Mouse (Mus musculus): ENCODE data around the gene Tfpt.
A peak's percentile ranks its signal among the peaks of the same experiment; 100 is the strongest.

Gene Tfpt

DNA sequence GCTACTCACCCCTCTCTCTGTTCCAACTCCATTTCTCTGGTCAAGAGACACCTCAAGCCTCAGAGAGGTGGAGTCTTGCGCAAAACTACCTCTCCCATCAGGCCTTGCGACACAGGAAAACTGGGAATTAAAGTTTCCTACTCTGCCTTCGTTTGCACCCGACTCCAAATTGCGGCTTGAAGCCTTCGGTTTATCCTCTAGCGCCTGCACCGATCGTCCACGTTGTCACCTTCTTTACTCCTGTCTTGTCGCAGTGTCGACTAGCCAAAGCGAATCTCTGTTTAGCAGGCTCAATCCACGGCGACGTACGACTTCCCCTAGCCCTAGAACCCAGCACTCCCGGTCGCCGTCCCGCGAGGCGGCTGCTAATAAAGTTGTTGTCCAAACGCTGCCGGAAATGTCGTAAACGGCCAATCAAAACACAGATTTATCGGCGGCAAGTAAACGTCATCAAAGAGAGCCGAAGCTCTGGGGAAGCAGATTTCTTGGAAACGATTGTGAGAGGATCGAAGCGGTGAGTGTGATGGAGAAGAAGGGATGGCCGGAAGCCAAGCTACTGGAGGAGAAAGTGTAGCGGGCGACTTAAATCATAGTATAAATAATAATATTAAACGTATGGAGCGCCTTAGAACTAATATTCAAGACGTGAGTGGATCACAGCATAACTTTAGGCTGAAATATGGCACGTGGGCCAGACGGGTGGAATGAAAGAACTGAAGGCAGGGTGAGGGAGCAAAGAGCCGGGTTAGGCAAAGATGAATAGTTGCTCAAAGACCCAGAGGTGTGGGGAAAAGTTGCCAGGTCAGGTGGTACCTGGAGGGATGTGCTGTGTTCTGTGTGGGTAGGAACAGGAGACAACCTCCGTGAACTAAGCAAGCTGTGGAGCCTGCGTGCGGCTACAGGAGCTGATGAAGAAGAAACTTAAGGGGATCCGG is at the start of gene Tfpt, which contains the start of gene Prpf31:
TSS of gene Tfpt (minus strand) at position 387 of the 935 bp plus-strand sequence.
TSS of gene Prpf31 (plus strand) at position 443 of the 935 bp plus-strand sequence.
- peak; percentile 57 for DNase-seq (ENCODE audit: low spot score)

DNA sequence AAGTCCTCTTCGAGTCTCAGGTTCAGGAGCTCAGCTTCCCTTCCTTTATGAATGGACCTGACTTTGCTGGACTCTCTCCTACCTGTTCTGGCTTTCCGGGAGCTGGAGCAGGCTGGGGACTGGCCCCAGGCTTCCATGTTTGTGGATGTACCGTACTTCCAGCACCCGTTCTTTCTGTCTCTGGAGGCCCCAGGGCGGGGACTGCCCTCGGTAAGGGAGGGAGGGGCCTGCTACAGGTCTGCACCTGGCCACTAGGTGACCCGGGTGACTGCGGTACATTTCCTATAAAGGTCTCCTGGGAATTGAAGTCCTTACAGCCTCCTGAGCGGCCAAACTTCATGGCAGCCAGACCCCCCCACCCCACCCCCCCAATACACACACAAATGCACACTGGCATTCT is 47.6 kb upstream of the Tfpt start, which contains the start of gene Tmc4:
TSS of gene Tmc4 (minus strand) at position 212 of the 400 bp plus-strand sequence.
- no peak for DNase-seq (ENCODE audit: low spot score)

DNA sequence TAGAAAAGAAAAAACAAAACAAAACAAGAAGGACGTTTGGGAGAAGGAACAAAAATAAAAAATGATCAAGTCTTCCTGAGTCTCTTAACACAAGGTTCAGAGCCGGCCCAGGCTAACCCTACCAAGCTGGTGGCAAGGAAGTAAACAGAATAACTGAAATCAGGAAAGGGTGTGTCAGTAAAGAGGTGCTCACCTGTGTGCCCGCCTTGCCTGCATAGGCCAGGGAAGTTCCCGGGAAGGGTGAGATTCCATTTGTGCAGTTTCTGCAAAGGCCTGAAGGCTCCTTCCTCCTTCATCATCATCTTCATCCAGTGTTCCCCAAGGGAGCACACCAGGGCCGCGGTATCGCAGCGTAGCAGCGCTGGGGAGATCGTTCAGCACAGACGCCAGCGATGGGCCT is 46.6 kb upstream of the Tfpt start:
- DNase-seq (ENCODE audit: low spot score): no peak

DNA sequence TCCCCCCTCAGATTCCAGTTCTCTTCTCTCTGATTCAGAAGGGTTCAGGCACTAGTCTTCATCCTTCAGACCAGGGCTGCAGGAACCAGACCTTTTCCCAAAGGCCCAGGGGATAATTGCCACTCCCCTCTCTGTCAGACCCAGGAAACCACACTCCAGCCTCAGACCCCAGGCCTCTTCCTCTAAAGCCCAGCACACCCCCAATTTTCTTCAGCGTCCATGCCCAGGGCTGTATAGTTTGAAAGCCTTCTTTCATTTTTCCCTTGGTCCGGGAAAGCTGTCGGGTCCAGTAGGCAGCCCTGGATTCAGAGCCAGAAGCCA is 45.5 kb upstream of the Tfpt start:
- no peak for DNase-seq (ENCODE audit: low spot score)

DNA sequence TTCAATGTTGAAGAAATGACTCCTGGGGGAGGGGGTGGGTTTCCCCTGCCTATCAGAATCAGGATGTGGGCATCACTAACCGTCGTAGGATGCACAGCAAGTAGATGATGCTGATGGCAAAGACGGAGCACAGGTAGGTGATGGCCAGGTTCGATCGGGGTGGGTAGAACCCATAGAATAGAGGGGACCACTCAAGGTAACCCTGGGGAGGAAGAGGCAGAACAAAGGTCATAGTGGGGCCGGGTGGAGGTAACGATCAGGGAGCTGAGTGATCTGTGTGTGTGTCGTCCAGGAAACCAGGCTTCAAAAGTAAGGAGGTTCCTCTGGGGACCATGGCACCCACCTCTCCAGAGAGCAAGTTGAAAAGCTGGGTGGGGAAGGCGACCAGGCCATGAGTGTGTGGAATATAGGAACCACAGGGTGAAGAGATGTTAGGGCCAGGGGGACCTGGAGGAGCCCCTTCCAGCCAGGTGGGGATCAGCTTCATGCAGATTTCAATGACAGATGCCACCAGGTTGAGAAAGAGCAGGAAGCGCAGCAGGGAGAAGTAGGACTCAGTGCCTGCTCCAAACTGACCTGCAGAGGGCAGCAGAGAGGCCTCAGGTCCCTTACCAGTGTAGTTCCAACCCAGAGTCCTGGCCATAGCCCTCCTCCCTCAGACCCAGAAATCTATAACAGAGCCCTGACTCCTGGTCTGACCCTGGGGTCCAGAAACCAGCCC is 44.9 kb upstream of the Tfpt start:
- DNase-seq (ENCODE audit: low spot score): peak; percentile 57

DNA sequence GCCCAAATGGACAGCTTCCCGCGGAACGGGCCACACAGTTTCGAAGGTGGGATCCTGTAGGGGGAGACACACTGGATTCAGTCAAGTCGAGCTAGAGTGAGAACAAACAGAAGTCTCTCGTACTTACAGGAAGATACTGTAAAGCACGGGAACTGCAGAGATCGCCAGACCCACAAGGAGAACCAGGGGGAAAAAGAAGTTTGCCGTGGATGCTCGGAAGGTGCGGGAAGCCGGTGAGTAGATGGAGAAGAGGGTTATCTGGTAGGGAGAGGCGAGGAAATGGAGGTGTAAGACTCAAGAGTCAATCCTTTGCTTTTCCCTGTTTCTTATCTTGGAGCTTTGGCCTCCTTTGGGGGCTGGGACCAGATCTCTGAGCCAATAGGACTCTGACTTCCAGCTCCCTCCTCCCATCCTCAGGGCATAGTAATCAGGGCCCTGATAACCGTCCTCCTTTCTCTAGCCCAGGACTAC is 37.2 kb upstream of the Tfpt start:
- no peak for DNase-seq (ENCODE audit: low spot score)

DNA sequence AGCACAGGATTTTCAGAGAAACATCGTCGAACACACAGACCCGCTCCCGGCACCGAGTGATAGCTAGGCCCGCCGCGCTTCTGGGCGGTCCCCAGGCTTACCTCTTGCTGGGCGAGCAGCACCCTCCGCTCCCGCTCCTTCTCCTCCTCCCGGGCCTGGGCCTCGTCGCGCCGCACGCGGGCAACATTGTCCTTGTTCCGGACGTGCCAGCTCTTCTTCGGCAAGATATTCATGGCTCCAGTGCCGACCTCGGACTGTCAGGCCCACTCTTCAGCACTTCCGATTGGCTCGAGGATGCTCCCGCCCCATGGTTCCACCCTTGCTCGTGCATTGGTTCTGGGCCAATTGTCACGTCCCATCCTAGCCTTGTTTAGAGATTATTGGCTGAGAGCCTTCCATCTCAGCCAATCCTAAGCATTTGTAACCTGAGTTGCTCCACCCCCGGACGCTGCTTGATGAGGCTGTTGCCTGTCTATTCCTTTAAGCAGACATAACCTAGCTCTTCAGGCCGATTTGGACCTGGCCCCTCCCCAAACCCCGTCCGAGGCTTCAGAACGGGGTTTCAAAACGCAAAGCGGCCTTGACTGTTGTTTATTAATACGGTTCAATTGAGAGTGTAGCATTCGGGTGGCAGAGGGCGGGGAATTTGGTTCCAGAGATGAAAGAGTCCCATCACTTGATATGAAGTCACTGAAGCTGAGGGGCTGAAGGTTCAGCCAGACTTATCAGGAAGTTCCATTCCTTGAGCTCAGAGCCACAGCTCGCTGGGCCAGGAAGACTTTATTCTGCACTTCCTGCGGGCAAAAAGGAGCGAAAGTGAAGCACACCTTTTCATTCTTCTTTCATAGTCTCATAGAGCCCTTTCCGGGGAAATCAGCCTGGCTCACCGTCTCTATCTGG is 35.7 kb upstream of the Tfpt start, which contains the start of gene Leng1:
TSS of gene Leng1 (minus strand) at position 626 of the 900 bp plus-strand sequence.
- peak; percentile 87 for DNase-seq (ENCODE audit: low spot score)

DNA sequence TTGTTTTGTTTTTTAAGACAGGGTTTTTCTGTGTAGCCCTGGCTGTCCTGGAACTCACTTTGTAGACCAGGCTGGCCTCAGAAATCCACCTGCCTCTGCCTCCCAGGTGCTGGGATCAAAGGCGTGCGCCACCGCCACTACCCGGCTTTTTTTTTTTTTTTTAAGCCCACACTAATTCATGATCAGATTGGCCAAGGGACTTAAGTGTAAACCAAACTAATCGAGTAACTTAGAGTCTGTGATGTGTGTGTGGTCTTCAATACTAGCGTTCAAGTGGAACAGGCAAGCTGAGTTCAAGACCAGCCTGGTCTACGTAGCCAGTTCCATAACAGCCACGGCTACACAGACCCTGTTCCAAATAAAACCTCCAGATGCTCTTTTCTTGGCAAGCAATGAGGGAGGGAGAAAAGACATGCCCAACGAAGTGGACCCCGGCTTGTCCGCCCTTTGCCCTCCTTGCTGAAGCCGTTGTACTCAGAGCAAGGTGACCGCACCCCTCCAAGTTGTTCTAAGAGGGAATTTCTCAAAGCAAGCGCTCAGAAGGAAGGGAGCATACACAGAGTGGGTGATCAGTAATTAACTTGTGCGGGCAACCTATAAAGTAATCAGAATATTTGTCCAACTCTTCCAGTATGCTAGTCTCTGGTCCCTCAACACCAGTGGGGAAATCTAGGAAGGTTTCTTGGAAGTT is 34.9 kb upstream of the Tfpt start:
- DNase-seq (ENCODE audit: low spot score): no peak

DNA sequence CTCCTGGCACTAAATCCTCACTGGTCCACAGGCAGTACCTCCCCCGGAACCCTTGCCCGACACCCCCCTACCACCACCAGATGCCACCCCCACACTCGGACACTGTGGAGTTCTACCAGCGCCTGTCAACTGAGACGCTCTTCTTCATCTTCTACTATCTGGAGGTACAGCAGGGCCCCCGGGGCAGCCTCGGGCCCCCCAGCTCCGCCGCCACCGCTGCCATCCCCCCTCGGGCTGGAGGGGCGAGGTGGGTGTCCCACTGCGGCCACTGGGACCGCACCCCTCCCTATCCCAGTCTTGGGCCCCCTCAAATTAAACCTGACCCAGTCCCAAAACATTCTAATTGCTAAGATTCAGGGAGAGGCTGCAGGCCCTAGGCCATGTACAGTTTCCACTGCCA is 28.8 kb upstream of the Tfpt start:
- no peak for DNase-seq (ENCODE audit: low spot score)

DNA sequence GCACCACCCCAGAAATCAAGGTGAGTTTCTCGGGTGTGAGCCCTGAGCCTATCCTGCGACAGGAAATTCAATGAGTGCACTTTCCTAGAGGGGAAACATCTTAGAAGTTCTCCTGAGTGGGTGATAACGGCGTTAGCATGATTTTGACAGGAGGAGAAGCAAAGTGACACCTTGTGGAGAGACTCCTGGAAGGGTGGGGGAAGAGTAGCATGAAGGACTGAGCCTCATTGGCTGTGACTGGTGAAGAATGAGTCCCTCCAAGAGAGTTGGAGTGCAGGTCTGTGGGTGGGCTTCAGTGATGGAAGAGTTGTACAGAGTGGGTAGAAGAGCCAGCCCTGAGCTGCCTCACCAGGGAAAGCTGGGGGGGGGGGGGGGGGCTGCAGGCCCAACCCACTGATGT is 27.2 kb upstream of the Tfpt start:
- DNase-seq (ENCODE audit: low spot score): no peak

DNA sequence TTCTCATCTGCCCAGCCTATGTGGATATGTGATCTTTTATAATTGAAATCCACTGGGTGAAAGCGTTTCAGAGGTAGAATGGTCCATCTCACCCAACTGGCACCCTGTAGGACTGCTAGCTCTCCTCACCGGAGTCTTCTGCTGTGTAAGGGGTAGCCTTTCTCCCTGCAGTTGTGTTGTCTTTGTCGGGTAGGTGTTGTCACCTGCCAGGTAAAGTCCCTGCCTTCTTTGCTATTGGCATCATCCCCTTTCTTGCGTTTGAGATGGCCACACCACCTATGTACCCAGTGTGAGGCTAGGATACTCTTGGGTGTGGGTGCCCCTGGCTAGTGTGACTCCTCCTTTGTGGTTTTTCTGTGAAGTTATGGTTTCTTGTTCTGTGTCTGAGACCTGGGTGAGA is 16.9 kb upstream of the Tfpt start:
- no peak for DNase-seq (ENCODE audit: low spot score)

DNA sequence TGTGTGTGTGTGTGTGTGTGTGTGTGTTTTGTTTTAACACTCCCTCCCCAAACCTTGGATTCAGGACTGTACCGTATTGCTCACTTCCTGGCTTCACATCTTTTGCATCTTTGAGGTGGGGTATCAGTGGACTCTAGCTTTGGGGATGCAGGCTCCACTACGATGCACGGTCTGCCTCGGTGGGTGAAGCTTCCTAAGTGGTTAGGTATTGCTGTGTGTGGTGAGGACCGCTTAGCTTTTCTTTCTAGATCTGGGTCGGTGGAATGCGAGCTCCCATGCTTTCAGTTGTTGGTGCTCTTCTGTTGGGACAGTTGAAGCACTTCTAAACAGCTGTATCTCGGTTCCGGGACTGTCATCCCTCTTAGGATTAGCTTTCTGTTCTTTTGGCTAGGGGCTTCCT is 16.5 kb upstream of the Tfpt start:
- DNase-seq (ENCODE audit: low spot score): no peak

DNA sequence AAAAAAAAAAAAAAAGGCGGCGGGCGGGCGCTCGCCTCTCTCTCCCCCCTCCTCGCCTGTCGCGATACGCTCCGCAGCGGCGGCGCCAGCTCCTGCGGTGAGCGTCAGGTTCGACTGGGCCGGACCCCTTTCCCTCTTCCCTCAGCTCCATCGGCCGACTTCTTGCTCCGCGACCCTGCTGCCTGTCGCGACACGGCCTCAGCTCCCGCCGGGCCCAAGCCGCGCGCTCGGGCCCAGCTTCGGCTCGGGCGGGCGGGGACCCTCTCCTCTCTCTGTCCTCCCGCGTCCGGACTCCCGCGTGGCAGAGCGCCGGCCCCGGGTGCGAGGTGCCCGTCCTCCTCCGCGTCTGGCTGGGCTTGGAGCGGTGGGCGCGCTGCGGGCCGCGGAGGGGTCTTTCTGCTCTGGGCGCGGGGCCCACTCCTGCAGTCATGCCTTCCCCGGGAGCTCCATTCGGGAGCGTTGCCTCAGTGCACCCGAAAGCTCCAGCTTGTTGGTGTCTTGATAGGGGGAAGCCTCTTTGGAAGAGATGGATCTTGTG is 15.8 kb upstream of the Tfpt start:
- DNase-seq (ENCODE audit: low spot score): no peak

DNA sequence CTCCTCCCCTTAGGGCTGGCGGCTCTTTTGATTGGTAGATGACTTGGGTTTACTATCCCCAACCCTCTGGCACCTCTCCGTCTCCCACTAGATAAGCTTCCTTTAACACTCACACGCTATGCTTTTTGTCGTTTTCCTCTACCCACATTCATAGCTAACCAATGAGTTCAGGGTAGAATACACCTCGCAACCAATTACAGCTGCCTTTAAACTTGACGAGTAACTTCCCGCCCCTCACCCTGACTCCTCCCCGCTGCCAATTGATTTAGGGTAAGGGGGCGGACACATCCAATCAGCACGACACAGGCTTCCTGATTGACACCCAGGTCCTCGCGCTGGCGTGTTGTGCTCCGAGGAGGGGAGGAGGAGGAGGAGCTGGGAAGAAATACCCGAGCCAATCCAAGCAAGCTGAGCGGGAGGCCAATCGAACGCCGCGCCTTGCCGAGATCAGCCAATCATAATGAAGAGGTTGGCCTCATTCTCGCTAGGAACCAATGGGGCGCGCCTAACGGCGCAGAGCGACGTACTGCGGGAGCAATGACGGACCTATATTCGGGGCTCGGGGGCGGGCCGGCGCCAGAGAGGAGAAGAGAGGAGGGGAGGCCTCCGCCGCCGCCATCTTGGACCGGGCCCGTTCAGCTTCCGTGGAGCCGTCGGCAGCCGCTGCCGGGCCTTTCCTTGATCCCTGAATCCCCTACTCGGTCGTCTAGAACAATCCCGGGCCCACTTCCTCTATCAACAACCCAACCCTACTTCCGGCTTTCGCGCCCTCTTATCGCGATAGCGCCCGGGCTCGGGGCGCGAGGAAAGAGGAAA is 15.2 kb upstream of the Tfpt start, which contains the start of gene Cnot3:
TSS of gene Cnot3 (plus strand) at position 597 of the 816 bp plus-strand sequence.
- DNase-seq (ENCODE audit: low spot score): peak; percentile 93

DNA sequence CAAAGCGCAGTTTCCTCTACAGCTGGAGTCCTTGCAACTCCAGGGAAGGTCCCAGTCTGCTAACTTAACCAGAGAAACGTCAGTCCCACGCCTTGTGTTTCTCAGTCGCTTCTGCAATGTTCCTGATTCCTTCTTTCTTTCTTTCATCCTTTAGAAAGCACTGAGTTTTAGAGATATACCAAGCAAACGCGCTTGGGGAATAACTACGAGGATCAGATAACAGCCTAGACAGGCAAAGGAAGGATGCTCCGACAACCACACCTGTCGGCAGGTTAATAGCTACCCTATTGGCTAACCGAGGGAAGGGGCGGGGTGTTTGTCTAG is 14.6 kb upstream of the Tfpt start:
- DNase-seq (ENCODE audit: low spot score): no peak

DNA sequence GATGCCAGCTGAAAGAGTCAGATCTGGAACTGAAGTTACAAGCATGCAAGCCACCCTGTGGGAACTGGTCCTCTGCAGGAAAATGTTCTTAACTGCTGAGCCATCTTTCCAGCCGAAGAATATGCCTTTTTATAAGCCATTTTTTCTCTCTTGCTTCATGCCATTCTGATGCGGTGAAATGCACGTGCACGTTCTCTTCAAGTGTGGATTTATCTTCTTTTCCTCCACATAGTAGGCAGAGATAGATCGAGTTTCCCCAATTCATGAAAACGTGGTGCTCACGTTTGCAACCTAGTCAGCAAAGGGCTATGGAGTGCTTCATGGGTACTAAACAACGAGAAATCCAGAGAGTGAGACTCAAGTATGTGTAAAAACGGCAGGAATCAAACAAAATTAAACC is 14.1 kb upstream of the Tfpt start:
- DNase-seq (ENCODE audit: low spot score): no peak

DNA sequence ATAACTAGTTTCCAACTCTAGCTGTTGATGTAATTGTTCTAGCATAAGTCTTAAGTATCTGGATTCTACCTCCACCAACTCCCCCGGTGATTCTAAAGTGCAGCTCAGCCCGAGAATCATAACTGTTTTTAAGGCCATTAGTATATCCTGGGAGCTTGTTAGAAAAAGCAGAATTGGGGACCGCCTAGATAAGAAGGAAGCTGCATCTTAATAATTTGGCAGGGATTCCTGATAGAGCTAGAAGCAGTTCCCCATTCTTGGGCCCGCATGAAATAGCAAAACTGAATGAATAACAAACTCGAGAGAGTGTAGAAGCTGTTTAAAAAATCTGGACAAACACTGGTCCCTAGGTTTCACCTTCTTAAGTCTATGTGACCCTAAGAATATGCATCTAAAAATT is 13.7 kb upstream of the Tfpt start:
- no peak for DNase-seq (ENCODE audit: low spot score)

DNA sequence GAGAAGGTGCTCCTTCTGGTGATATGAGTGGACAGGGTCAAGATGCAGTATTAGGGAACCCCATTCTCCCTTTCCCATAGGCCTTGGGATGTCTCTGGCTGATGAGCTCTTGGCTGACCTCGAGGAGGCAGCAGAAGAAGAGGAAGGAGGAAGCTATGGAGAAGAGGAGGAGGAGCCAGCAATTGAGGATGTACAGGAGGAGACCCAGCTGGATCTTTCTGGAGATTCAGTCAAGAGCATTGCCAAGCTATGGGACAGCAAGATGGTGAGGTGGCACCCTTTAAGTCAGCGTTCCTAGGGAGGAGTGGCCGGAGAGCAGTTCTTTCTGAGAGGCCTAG is 718 bp upstream of the Tfpt start:
- DNase-seq (ENCODE audit: low spot score): no peak

DNA sequence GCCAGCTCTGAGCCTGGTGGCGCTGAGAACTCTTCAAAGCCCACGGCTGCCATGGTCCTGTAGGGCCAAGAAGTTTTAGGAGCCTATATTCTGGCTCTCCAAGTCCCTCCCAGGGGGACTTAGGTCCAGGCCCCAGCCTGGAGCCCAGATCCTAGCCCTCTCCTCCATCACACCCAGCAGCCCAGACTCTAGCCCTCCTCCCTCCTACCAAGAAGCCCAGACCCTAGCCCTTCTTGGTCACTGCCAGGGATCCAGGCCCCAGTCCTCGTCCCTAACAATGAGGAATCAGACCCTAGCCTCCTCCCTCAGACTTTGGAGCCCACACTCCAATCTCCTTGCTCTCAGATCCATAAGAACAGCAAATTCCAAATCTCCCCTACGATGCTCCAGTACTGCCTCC is 699 bp downstream of the Tfpt start:
- DNase-seq (ENCODE audit: low spot score): no peak

DNA sequence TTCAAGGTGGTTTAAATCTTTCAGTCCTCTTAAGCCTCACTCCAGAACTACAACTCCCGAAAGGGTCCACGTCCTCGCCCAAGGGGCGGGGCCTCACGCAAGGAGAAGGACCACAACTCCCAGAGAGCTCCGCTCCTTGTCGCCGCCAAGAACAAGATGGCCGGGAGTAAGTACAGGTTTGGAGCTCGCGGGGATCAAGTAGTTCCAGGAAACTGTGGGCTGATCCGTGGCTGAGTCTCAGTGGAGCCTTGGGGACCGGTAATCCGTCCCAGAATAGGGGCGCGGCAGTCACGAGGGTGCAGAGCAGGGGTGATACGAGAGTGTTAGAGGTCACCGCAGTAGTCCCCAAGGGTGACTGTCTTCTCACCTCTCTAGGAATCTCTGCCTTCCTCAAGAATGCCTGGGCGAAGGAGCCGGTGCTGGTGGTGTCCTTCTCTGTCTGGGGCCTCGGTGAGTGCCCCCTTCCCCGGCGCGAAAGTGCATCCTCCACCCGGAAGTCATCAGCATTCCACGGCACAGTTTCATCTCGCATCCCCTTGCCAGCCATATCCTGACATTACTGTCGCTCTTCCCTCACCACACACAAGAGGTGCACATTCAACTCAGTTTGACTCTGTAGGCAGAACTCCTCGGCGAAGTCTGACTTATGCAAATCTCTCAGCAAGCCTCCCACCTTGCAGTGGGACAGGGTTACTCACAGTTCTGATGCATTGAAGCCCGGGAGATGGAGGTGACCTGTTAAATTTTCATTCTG is 12.3 kb downstream of the Tfpt start, which contains the start of gene Ndufa3:
TSS of gene Ndufa3 (plus strand) at position 132 of the 754 bp plus-strand sequence.
- DNase-seq (ENCODE audit: low spot score): no peak

All from urinary bladder, postnatal 10 days (tissue).